Mouse (Mus musculus): ENCODE results near the gene Flii. TPM values are rescaled to one million over a fixed set of nuclear protein-coding genes. Genes with fewer than 3 reads are reported as not detected.

The Flii gene
- total RNA-seq, 1 experiment from 2014 or later = 279 TPM

GRCm38 (mm10) chr11:60727392-60728140 lies 503 bp upstream of the Flii start:
- ATAC-seq (replicated peaks; ENCODE audit: insufficient number of reproducible peaks, low FRiP score, low TSS enrichment, poor library complexity, severe bottlenecking) = no peak

GRCm38 (mm10) chr11:60719263-60719662 lies 7.8 kb downstream of the Flii start:
- ATAC-seq (replicated peaks; ENCODE audit: insufficient number of reproducible peaks, low FRiP score, low TSS enrichment, poor library complexity, severe bottlenecking) = no peak

- no peak for ATAC-seq (replicated peaks; ENCODE audit: insufficient number of reproducible peaks, low FRiP score, low TSS enrichment, poor library complexity, severe bottlenecking)
Observed at GRCm38 (mm10) chr11:60715833-60716232, 11.2 kb downstream of the Flii start.

- no peak for ATAC-seq (replicated peaks; ENCODE audit: insufficient number of reproducible peaks, low FRiP score, low TSS enrichment, poor library complexity, severe bottlenecking)
Observed at GRCm38 (mm10) chr11:60712639-60713255, 14.3 kb downstream of the Flii start.

GRCm38 (mm10) chr11:60712040-60712439 lies 15.0 kb downstream of the Flii start:
- ATAC-seq (replicated peaks; ENCODE audit: insufficient number of reproducible peaks, low FRiP score, low TSS enrichment, poor library complexity, severe bottlenecking) = no peak

GRCm38 (mm10) chr11:60711218-60711617 lies 15.8 kb downstream of the Flii start:
- no peak for ATAC-seq (replicated peaks; ENCODE audit: insufficient number of reproducible peaks, low FRiP score, low TSS enrichment, poor library complexity, severe bottlenecking)

GRCm38 (mm10) chr11:60709481-60710465 lies 17.3 kb downstream of the Flii start:
- ATAC-seq (replicated peaks; ENCODE audit: insufficient number of reproducible peaks, low FRiP score, low TSS enrichment, poor library complexity, severe bottlenecking) = no peak

GRCm38 (mm10) chr11:60708631-60709030 lies 18.4 kb downstream of the Flii start:
- no peak for ATAC-seq (replicated peaks; ENCODE audit: insufficient number of reproducible peaks, low FRiP score, low TSS enrichment, poor library complexity, severe bottlenecking)

GRCm38 (mm10) chr11:60707672-60708071 lies 19.4 kb downstream of the Flii start:
- ATAC-seq (replicated peaks; ENCODE audit: insufficient number of reproducible peaks, low FRiP score, low TSS enrichment, poor library complexity, severe bottlenecking) = no peak

- ATAC-seq (replicated peaks; ENCODE audit: insufficient number of reproducible peaks, low FRiP score, low TSS enrichment, poor library complexity, severe bottlenecking) = no peak
Observed at GRCm38 (mm10) chr11:60706696-60707480, 20.2 kb downstream of the Flii start.

- ATAC-seq (replicated peaks; ENCODE audit: insufficient number of reproducible peaks, low FRiP score, low TSS enrichment, poor library complexity, severe bottlenecking) = no peak
Observed at GRCm38 (mm10) chr11:60706076-60706475, 21.0 kb downstream of the Flii start.

GRCm38 (mm10) chr11:60705255-60705654 lies 21.8 kb downstream of the Flii start:
- no peak for ATAC-seq (replicated peaks; ENCODE audit: insufficient number of reproducible peaks, low FRiP score, low TSS enrichment, poor library complexity, severe bottlenecking)

GRCm38 (mm10) chr11:60704023-60704880 lies 22.8 kb downstream of the Flii start:
- ATAC-seq (replicated peaks; ENCODE audit: insufficient number of reproducible peaks, low FRiP score, low TSS enrichment, poor library complexity, severe bottlenecking) = no peak

- peak; percentile 37; the same call in 1 of the 2 replicates for ATAC-seq (replicated peaks; ENCODE audit: insufficient number of reproducible peaks, low FRiP score, low TSS enrichment, poor library complexity, severe bottlenecking)
Observed at GRCm38 (mm10) chr11:60703131-60703530, 23.9 kb downstream of the Flii start.

- no peak for ATAC-seq (replicated peaks; ENCODE audit: insufficient number of reproducible peaks, low FRiP score, low TSS enrichment, poor library complexity, severe bottlenecking)
Observed at GRCm38 (mm10) chr11:60701611-60702010, 25.5 kb downstream of the Flii start.

GRCm38 (mm10) chr11:60700320-60701185 lies 26.5 kb downstream of the Flii start:
- no peak for ATAC-seq (replicated peaks; ENCODE audit: insufficient number of reproducible peaks, low FRiP score, low TSS enrichment, poor library complexity, severe bottlenecking)
